Mouse (Mus musculus) kidney, embryonic 14.5 days (tissue): ENCODE measurements at regions not wholly inside any gene's neighbourhood (a gene's known extent, or its start where the extent isn't known, plus 50 kb on each side); places are given as distances from the start of the nearest gene placed in this dataset.
"Not testable (repeated sequence)": the region's sequence is repeated elsewhere in the genome, so short reads cannot be mapped to it uniquely, and the experiment has no call there.

Experiments
- ATAC-seq: fragments of 200-750 bp; cut with Nextera tagmentation; 2 replicates; pipeline ENCODE4 v1.8.0; 2017; ENCODE audit warnings: moderate number of reproducible peaks, mild to moderate bottlenecking, moderate TSS enrichment, moderate library complexity; ENCODE audit not compliant: low FRiP score, low TSS enrichment
- H3K27ac ChIP-seq: fragments of 300-500 bp; sonication (generic); 2 replicates; pipeline ENCODE4 v1.5.1; 2014; ENCODE audit warnings: low read depth, mild to moderate bottlenecking, low read length, moderate library complexity, mixed read lengths
- H3K27me3 ChIP-seq: fragments of 300-500 bp; sonication (generic); 2 replicates; pipeline ENCODE4 v1.6.1; 2014; ENCODE audit warnings: mild to moderate bottlenecking, low read length; ENCODE audit not compliant: control insufficient read depth, insufficient read depth
- H3K36me3 ChIP-seq: fragments of 300-500 bp; sonication (generic); 2 replicates; pipeline ENCODE4 v1.6.1; 2014; ENCODE audit warnings: low read length, mixed read lengths; ENCODE audit not compliant: control insufficient read depth, insufficient read depth
- H3K4me1 ChIP-seq: fragments of 300-500 bp; sonication (generic); 2 replicates; pipeline ENCODE4 v1.6.1; 2014; ENCODE audit warnings: low read length, mixed read lengths; ENCODE audit not compliant: control insufficient read depth, insufficient read depth
- H3K4me2 ChIP-seq: fragments of 300-500 bp; sonication (generic); replicated peaks from 2 replicates; pipeline ENCODE4 v1.6.1; 2014; ENCODE audit warnings: low read depth, mild to moderate bottlenecking, low read length
- H3K4me3 ChIP-seq: fragments of 300-500 bp; sonication (generic); 2 replicates; pipeline ENCODE4 v1.5.1; 2014; ENCODE audit warnings: mild to moderate bottlenecking, low read length
- H3K9ac ChIP-seq: fragments of 300-500 bp; sonication (generic); 2 replicates; pipeline ENCODE4 v1.6.1; 2014; ENCODE audit warnings: low read depth, mild to moderate bottlenecking, low read length, moderate library complexity
- H3K9me3 ChIP-seq: fragments of 300-500 bp; sonication (generic); 2 replicates; pipeline ENCODE4 v1.6.1; 2016; ENCODE audit warnings: low read length; ENCODE audit not compliant: control insufficient read depth
- WGBS: fragments of 180-500 bp; shearing (Covaris S2); extraction: QIAGEN DNeasy Blood & Tissue Kit; methylation state at CpG from one replicate; pipeline ENCODE4 v1.1.7; 2014; 5-methylcytosine and 5-hydroxymethylcytosine counted together

DNA sequence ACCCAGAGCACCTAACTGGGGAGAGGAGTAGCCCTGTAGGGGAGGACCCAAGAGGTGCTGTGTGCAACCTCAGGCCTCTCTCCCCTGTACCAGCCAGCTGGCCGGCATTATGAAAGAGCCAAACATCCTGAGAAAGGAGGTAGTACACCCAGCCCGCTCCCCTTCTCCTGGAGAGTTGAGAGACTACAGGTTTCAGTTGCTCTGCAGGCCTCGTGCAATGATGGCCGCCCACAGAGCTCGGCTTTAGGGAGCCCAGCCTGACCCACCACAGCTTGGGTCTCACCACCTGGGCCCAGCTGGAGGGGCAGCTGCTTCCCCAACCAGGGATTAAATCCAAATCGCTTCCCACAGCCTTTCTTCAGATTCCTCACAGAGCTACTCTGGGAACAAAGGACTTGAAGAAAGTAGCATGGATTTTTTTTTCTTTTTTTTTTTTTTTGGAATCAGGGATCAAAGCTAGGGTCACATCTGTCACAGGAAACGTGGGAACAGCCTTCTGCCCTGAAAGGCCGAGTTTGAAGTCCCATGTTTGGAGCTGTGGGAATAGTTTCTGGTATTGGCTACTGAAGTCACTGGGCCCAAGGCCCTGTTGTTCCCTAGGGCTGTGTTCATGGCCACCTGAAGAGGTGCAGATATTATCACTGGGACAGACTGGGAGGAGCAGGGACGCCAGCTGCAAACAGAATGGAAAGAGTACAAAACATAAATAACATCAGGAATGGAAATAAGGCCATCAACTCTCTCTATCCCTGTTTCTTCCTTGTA lies 131.5 kb upstream of the Rgma start:
- ATAC-seq, result no peak
- Histone ChIP-seq H3K9ac (no peak overlapping the region), H3K4me1 (no peaks in the 10 kb centered on the region), H3K27me3 (no peaks in the 10 kb centered on the region), H3K27ac (no peak overlapping the region), H3K36me3 (no peaks in the 10 kb centered on the region), H3K4me3 (no peak overlapping the region), H3K9me3 (no peaks in the 10 kb centered on the region), H3K4me2 (no peak overlapping the region)
- 53% methylated on average over 9 of the region's 9 CpGs for WGBS

DNA sequence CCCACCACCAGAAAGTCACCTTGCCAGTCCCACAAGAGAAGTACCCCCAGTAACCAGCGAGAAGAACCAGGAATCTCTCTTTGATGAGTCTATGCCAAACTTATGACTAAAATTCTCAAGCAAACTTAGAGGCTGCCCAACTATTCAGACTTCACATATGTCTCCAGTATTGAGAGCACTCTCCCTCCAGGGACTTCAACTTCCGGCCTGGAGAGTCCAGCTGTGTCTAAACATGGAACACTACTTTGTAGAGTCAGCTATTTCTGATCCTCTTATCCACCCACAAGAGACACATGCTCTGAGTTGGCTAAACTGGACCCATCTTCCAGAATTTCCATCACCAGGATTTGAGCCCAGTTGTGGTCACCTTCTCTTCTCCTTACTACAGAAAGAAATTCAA lies 129.9 kb upstream of the Rgma start:
- H3K9ac ChIP-seq, result no peak overlapping the region
- H3K4me2 ChIP-seq, result no peak overlapping the region
- H3K27me3 ChIP-seq, result no peaks in the 10 kb centered on the region
- H3K9me3 ChIP-seq, result no peaks in the 10 kb centered on the region
- H3K27ac ChIP-seq, result no peak overlapping the region
- no peak for ATAC-seq
- no peaks in the 10 kb centered on the region for H3K4me1 ChIP-seq
- 83% methylated on average over 2 of the region's 2 CpGs for WGBS
- H3K36me3 ChIP-seq, result no peaks in the 10 kb centered on the region
- no peak overlapping the region for H3K4me3 ChIP-seq

DNA sequence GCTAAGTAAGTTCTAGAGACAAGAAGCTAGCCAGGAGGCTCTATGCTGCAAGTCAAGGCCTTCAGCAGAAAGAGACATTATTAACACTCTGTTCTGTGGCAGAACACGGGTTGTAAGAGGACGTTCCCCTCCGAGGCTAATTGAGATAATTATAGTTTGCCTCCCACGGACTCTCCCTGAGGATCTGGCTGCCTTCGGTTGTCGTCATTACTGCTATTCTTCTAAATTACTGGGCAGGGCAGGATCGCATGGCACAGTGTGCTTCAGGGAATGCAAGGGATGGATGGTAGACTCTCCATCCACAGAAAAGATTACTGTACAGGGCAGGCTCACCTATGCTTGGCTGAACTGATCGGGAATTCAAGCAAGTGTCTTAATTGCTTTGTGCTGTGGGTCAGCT lies 124.7 kb upstream of the Rgma start:
- Histone ChIP-seq H3K36me3 (no peaks in the 10 kb centered on the region), H3K4me3 (no peak overlapping the region), H3K27ac (no peak overlapping the region), H3K9ac (no peak overlapping the region), H3K4me2 (no peak overlapping the region), H3K27me3 (no peaks in the 10 kb centered on the region), H3K4me1 (no peaks in the 10 kb centered on the region), H3K9me3 (no peaks in the 10 kb centered on the region)
- WGBS, result 20% methylated on average over 8 of the region's 8 CpGs
- ATAC-seq, result no peak

DNA sequence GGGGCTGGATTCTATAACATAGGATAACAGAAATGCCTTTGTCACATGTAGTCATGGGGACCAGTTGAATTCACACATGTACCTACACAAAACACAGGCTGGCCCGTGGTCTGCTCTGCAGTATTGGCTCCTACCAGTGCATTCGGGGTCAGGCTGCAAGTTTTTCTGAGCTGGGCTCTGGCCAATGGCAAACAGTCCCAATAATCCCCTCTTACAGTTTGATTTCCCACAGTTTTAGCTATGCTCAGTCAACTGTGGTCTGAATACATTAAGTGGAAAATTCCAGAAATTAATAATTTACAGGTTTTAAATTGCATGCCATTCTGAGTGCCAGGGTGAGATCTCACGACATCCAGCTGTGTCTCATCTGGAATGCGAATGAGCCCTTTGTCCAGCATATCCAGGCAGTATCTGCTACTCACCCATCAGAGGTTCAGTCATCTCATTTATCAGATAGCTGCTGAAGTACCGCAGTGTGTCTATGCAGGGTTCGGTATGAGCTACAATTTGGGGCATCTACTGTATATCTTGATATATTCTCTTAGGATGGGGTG lies 124.0 kb upstream of the Rgma start:
- WGBS, result 70% methylated on average over 6 of the region's 6 CpGs
- ATAC-seq, result no peak
- H3K36me3 ChIP-seq, result no peaks in the 10 kb centered on the region
- no peak overlapping the region for H3K4me2 ChIP-seq
- H3K27me3 ChIP-seq, result no peaks in the 10 kb centered on the region
- no peaks in the 10 kb centered on the region for H3K9me3 ChIP-seq
- no peak overlapping the region for H3K9ac ChIP-seq
- H3K4me3 ChIP-seq, result no peak overlapping the region
- no peak overlapping the region for H3K27ac ChIP-seq
- H3K4me1 ChIP-seq, result no peaks in the 10 kb centered on the region

DNA sequence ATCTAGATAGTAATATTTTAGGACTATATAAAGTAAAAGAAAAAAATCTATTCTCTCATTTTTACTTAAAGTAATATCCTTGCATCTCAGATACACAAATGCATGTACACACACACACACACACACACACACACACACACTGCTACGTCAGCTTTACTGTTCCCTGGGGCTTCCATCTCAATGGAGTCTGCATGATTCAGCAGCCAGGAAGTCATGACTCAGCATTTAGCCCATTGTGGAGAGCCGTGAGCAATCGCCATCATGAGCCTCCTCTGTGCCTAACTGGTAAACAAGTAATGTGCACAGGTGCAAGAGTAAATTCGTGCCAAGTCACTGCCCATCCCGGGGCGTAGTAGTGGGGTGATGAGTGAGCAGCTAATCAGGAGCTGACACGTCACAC lies 120.3 kb upstream of the Rgma start:
- 82% methylated on average over 6 of the region's 7 CpGs for WGBS

DNA sequence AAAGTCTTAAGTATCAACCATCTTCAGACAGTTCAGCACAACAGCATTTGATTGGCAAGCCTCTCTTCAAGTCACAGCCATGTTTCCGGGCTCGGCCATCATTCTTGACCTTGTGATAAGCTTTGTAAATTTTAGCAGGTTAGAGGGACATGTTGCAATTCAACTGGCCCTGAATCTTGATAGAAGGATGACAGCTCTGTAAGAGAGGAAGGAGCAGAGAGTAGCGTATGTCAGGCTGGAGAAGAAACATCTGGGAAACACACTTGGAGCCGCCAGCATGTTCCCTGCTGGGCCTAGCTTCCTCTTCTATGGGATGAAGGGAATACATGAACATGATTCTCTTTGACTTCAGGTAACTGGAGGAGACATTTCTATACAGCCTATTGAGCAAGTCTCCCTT lies 115.2 kb upstream of the Rgma start:
- no peak for ATAC-seq
- H3K36me3 ChIP-seq, result no peaks in the 10 kb centered on the region
- WGBS, result 66% methylated on average over 4 of the region's 4 CpGs
- H3K4me1 ChIP-seq, result no peaks in the 10 kb centered on the region
- no peak overlapping the region for H3K4me2 ChIP-seq
- H3K9ac ChIP-seq, result no peak overlapping the region
- no peaks in the 10 kb centered on the region for H3K9me3 ChIP-seq
- no peak overlapping the region for H3K4me3 ChIP-seq
- no peaks in the 10 kb centered on the region for H3K27me3 ChIP-seq
- no peak overlapping the region for H3K27ac ChIP-seq

More for the DNA sequence above, 120.3 kb upstream of the Rgma start:
- H3K9ac ChIP-seq, H3K9me3 ChIP-seq, H3K27ac ChIP-seq, H3K4me2 ChIP-seq, H3K4me1 ChIP-seq, H3K36me3 ChIP-seq, H3K4me3 ChIP-seq, ATAC-seq, H3K27me3 ChIP-seq: not testable (repeated sequence)

DNA sequence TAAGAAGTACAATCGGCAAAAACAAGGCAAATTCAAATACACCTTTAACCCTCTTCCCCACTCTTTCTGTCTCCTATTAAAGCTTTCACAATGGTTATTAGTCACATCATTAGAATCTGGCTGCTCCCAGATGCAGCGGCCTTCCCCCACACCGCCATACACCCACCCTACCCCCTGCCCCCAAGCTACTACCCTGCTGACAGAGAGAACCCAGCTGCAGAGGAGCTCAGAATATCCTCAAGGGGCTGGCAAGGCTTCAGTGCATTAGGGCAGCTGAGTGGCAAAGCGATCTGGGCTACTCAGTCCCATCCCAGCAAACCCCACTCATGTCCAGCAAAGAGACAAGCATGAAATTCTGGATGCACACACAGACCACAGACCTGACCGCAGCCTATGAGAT lies 113.6 kb upstream of the Rgma start:
- no peaks in the 10 kb centered on the region for H3K36me3 ChIP-seq
- 78% methylated on average over 5 of the region's 5 CpGs for WGBS
- H3K4me1 ChIP-seq, result no peaks in the 10 kb centered on the region
- no peaks in the 10 kb centered on the region for H3K27me3 ChIP-seq
- no peak overlapping the region for H3K4me2 ChIP-seq
- H3K4me3 ChIP-seq, result no peak overlapping the region
- H3K9me3 ChIP-seq, result no peaks in the 10 kb centered on the region
- no peak for ATAC-seq
- H3K27ac ChIP-seq, result no peak overlapping the region
- no peak overlapping the region for H3K9ac ChIP-seq

DNA sequence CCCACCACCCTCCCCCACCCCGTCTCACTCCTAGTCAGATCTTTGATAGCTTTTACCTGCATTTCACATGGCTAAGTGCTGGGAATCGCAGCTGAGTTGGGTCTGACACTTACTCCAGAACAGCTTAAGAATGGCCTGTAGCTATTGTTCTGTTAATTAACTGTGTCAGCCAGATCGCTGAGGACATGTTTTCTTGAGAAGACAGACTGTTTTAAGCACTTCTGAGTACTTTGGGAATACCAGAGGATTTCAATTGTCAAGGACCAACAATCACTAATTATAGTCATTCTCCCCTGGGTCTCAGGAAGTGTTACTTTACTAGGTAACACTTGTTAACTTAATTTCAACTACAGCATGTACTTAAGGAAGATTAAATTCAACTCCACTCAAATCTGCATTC lies 112.8 kb upstream of the Rgma start:
- no peaks in the 10 kb centered on the region for H3K27me3 ChIP-seq
- H3K4me3 ChIP-seq, result no peak overlapping the region
- no peaks in the 10 kb centered on the region for H3K4me1 ChIP-seq
- ATAC-seq, result no peak
- H3K27ac ChIP-seq, result no peak overlapping the region
- no peaks in the 10 kb centered on the region for H3K36me3 ChIP-seq
- H3K9me3 ChIP-seq, result no peaks in the 10 kb centered on the region
- no peak overlapping the region for H3K4me2 ChIP-seq
- WGBS, result 42% methylated on average over 3 of the region's 3 CpGs
- H3K9ac ChIP-seq, result no peak overlapping the region

DNA sequence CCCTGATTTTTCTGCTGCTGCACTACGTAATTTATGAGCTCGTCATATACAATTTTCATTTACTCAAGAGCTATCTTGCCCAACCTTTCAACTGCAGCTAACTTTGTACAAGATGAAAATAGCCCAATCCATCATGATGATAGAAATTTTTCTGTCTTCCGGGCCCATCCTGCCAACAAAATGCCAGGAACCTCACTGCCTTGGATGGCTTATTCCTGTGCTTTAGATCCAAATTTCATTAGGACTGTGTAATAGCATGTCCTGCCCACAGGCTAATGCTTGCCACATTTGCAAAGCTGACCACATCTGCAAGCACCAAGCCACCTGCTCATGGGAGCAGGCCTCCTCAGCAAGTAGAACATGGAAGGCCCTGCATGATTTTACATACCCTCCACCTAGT lies 105.7 kb upstream of the Rgma start:
- H3K36me3 ChIP-seq, result no peaks in the 10 kb centered on the region
- H3K4me1 ChIP-seq, result no peaks in the 10 kb centered on the region
- ATAC-seq, result no peak

More for the DNA sequence above, 105.7 kb upstream of the Rgma start:
- no peak overlapping the region for H3K9ac ChIP-seq
- H3K9me3 ChIP-seq, result 0 out of 2 replicates have a peak, but pooled peaks cover 4% of the 10 kb centered on the region
- H3K4me3 ChIP-seq, result no peak overlapping the region
- WGBS, result 93% methylated on average over 3 of the region's 3 CpGs
- no peak overlapping the region for H3K4me2 ChIP-seq
- no peaks in the 10 kb centered on the region for H3K27me3 ChIP-seq
- H3K27ac ChIP-seq, result no peak overlapping the region
